Mouse (Mus musculus) MEL (cell line): ENCODE results near the gene Gata3. TPM values are rescaled to one million over a fixed set of nuclear protein-coding genes. Genes with fewer than 3 reads are reported as not detected.

Source experiments
- DNase-seq: peaks from one replicate; pipeline ENCODE4 v3.0.0; 2011; ENCODE audit warnings: low read depth, low spot score
- H3K27ac ChIP-seq: 2 replicates; pipeline ENCODE4 v1.5.1; 2012; ENCODE audit warnings: low read depth, mild to moderate bottlenecking, control low read depth, low read length, moderate library complexity; ENCODE audit not compliant: control insufficient read depth
- H3K27me3 ChIP-seq, 2 experiments: fragments of 150-350 bp in 1 of 2; sonication (generic) in 1 of 2; 2 replicates each; pipeline ENCODE4 v1.6.1; 2012; ENCODE audit warnings: low read length in 2 of 2, mild to moderate bottlenecking in 2 of 2, improper control_type of control experiment in 1 of 2, moderate library complexity in 1 of 2; ENCODE audit not compliant: insufficient read depth in 2 of 2, control insufficient read depth in 1 of 2
- H3K36me3 ChIP-seq, 2 experiments: 2 replicates each; pipeline ENCODE4 v1.6.1; 2012 to 2014; ENCODE audit warnings: low read length in 2 of 2, improper control_type of control experiment in 1 of 2, inconsistent platforms in 1 of 2, mild to moderate bottlenecking in 1 of 2; ENCODE audit not compliant: insufficient read depth in 2 of 2, control insufficient read depth in 1 of 2
- H3K4me1 ChIP-seq, 2 experiments: fragments of 150-350 bp in 1 of 2; sonication (generic) in 1 of 2; 2 replicates each; pipeline ENCODE4 v1.6.1; 2012; ENCODE audit warnings: low read length in 2 of 2, improper control_type of control experiment in 1 of 2, mild to moderate bottlenecking in 1 of 2; ENCODE audit not compliant: insufficient read depth in 2 of 2, control insufficient read depth in 1 of 2
- H3K4me3 ChIP-seq, 2 experiments: fragments of 150-350 bp in 1 of 2; sonication (generic) in 1 of 2; 2 replicates each; pipeline ENCODE4 v1.5.1; 2012; ENCODE audit warnings: low read depth in 2 of 2, low read length in 2 of 2, mild to moderate bottlenecking in 2 of 2, moderate library complexity in 2 of 2, control low read depth in 1 of 2, improper control_type of control experiment in 1 of 2; ENCODE audit not compliant: control insufficient read depth in 1 of 2, insufficient read depth in 1 of 2
- H3K79me2 ChIP-seq: 2 replicates; pipeline ENCODE4 v1.6.1; 2012; ENCODE audit warnings: mild to moderate bottlenecking, low read length, moderate library complexity; ENCODE audit not compliant: control insufficient read depth, poor library complexity, insufficient read depth
- H3K9ac ChIP-seq: 2 replicates; pipeline ENCODE4 v1.6.1; 2012; ENCODE audit warnings: low read depth, mild to moderate bottlenecking, control low read depth, low read length, moderate library complexity; ENCODE audit not compliant: control insufficient read depth, poor library complexity, severe bottlenecking
- H3K9me3 ChIP-seq: fragments of 150-350 bp; sonication (generic); replicated peaks from 2 replicates; pipeline ENCODE4 v1.6.1; 2012; ENCODE audit warnings: mild to moderate bottlenecking, low read length, improper control_type of control experiment, moderate library complexity; ENCODE audit not compliant: insufficient read depth
- BHLHE40 ChIP-seq: IDR thresholded peaks from 2 replicates; pipeline ENCODE4 v1.6.1; 2012; ENCODE audit warnings: low read depth, mild to moderate bottlenecking, inconsistent platforms, low read length, improper control_type of control experiment, borderline replicate concordance
- E2F4 ChIP-seq: IDR thresholded peaks from 2 replicates; pipeline ENCODE4 v1.6.1; 2011; ENCODE audit warnings: low read depth, low read length, improper control_type of control experiment, borderline replicate concordance
- EP300 ChIP-seq, 2 experiments: IDR thresholded peaks; 2 replicates each; pipeline ENCODE4 v1.6.1; 2011; ENCODE audit warnings: improper control_type of control experiment in 2 of 2, low read length in 2 of 2, low read depth in 1 of 2, mild to moderate bottlenecking in 1 of 2
- ETS1 ChIP-seq: IDR thresholded peaks from 2 replicates; pipeline ENCODE4 v1.6.1; 2012; ENCODE audit warnings: low read depth, mild to moderate bottlenecking, inconsistent platforms, low read length, improper control_type of control experiment, moderate library complexity
- GATA1 ChIP-seq: IDR thresholded peaks from 2 replicates; pipeline ENCODE4 v1.6.1; 2011; ENCODE audit warnings: low read depth, low read length, improper control_type of control experiment
- KAT2A ChIP-seq: conservative IDR thresholded peaks from 2 replicates; pipeline ENCODE4 v1.6.1; 2012; ENCODE audit warnings: low read depth, low read length, improper control_type of control experiment, inconsistent platforms
- MAFK ChIP-seq: IDR thresholded peaks from 2 replicates; pipeline ENCODE4 v1.6.1; 2011; ENCODE audit warnings: low read depth, mild to moderate bottlenecking, low read length, improper control_type of control experiment, borderline replicate concordance
- MAX ChIP-seq: IDR thresholded peaks from 2 replicates; pipeline ENCODE4 v1.6.1; 2011; ENCODE audit warnings: low read length, improper control_type of control experiment
- MEF2A ChIP-seq: IDR thresholded peaks from 2 replicates; pipeline ENCODE4 v1.6.1; 2014; ENCODE audit warnings: low read depth, mild to moderate bottlenecking, inconsistent platforms, low read length, improper control_type of control experiment; ENCODE audit not compliant: poor library complexity, insufficient replicate concordance, severe bottlenecking; ENCODE audit errors: extremely low read depth
- MYC ChIP-seq: IDR thresholded peaks from 2 replicates; pipeline ENCODE4 v1.6.1; 2011; ENCODE audit warnings: low read depth, mild to moderate bottlenecking, low read length, improper control_type of control experiment, moderate library complexity
- NELFE ChIP-seq: IDR thresholded peaks from 2 replicates; pipeline ENCODE4 v1.6.1; 2011; ENCODE audit warnings: low read depth, low read length, improper control_type of control experiment
- NRF1 ChIP-seq: IDR thresholded peaks from 2 replicates; pipeline ENCODE4 v1.6.1; 2014; ENCODE audit warnings: low read depth, mild to moderate bottlenecking, inconsistent platforms, low read length, improper control_type of control experiment, moderate library complexity; ENCODE audit not compliant: poor library complexity, insufficient read depth, severe bottlenecking
- POLR2A ChIP-seq, 2 experiments: IDR thresholded peaks; 2 replicates each; pipeline ENCODE4 v1.6.1; 2011 to 2012; ENCODE audit warnings: low read length in 2 of 2, mild to moderate bottlenecking in 2 of 2, control low read depth in 1 of 2, improper control_type of control experiment in 1 of 2, low read depth in 1 of 2, moderate library complexity in 1 of 2; ENCODE audit not compliant: control insufficient read depth in 1 of 2, insufficient read depth in 1 of 2, poor library complexity in 1 of 2
- POLR2AphosphoS5 ChIP-seq: IDR thresholded peaks from 2 replicates; pipeline ENCODE4 v1.6.1; 2012; ENCODE audit warnings: low read depth, borderline replicate concordance, mild to moderate bottlenecking, inconsistent platforms, low read length, moderate library complexity, mixed read lengths
- RAD21 ChIP-seq: IDR thresholded peaks from 2 replicates; pipeline ENCODE4 v1.6.1; 2011; ENCODE audit warnings: mild to moderate bottlenecking, low read depth, low read length, improper control_type of control experiment
- RCOR1 ChIP-seq: IDR thresholded peaks from 2 replicates; pipeline ENCODE4 v1.6.1; 2012; ENCODE audit warnings: low read depth, mild to moderate bottlenecking, inconsistent platforms, low read length, improper control_type of control experiment
- SIN3A ChIP-seq: IDR thresholded peaks from 2 replicates; pipeline ENCODE4 v1.6.1; 2012; ENCODE audit warnings: low read length, improper control_type of control experiment, inconsistent platforms
- TAL1 ChIP-seq: IDR thresholded peaks from 2 replicates; pipeline ENCODE4 v1.6.1; 2012; ENCODE audit warnings: mild to moderate bottlenecking, inconsistent platforms, low read length, moderate library complexity, mixed read lengths
- TBP ChIP-seq: IDR thresholded peaks from 2 replicates; pipeline ENCODE4 v1.8.0; 2011; ENCODE audit warnings: low read depth, low read length, improper control_type of control experiment
- USF1 ChIP-seq: IDR thresholded peaks from 2 replicates; pipeline ENCODE4 v1.6.1; 2014; ENCODE audit warnings: low read depth, mild to moderate bottlenecking, inconsistent platforms, low read length, improper control_type of control experiment, moderate library complexity
- USF2 ChIP-seq, 2 experiments: IDR thresholded peaks; 2 replicates each; pipeline ENCODE4 v1.6.1; 2011 to 2012; ENCODE audit warnings: improper control_type of control experiment in 2 of 2, low read length in 2 of 2, borderline replicate concordance in 1 of 2, inconsistent platforms in 1 of 2, low read depth in 1 of 2, mild to moderate bottlenecking in 1 of 2; ENCODE audit not compliant: insufficient read depth in 1 of 2
- ZC3H11A ChIP-seq: IDR thresholded peaks from 2 replicates; pipeline ENCODE4 v1.6.1; 2012; ENCODE audit warnings: low read depth, mild to moderate bottlenecking, inconsistent platforms, low read length, improper control_type of control experiment
- ZKSCAN1 ChIP-seq: IDR thresholded peaks from 2 replicates; pipeline ENCODE4 v1.6.1; 2012; ENCODE audit warnings: low read depth, mild to moderate bottlenecking, inconsistent platforms, low read length, improper control_type of control experiment, moderate library complexity
- ZMIZ1 ChIP-seq: IDR thresholded peaks from 2 replicates; pipeline ENCODE4 v1.6.1; 2012; ENCODE audit warnings: low read depth, mild to moderate bottlenecking, inconsistent platforms, low read length, improper control_type of control experiment, moderate library complexity
- ZNF384 ChIP-seq: IDR thresholded peaks from 2 replicates; pipeline ENCODE4 v1.6.1; 2012; ENCODE audit warnings: low read depth, mild to moderate bottlenecking, inconsistent platforms, low read length, improper control_type of control experiment
- polyA plus RNA-seq, 2 experiments: library from polyadenylated mRNA; stranded (reverse) in 1 of 2; unstranded in 1 of 2; fragments of >175 nt in 1 of 2; fragments of >200 nt in 1 of 2; gene quantifications; 2 replicates each; pipeline versions ENCODE4 v1.2.1 to v1.2.4; 2012; ENCODE audit warnings: low replicate concordance in 2 of 2, low read depth in 1 of 2; ENCODE audit not compliant: insufficient read length in 2 of 2, insufficient read depth in 1 of 2, missing spikeins in 1 of 2
- total RNA-seq: library from RNA; depleted of rRNA; stranded (reverse); fragments of 300-350 nt; gene quantifications from 2 replicates; pipeline ENCODE4 v1.2.3, GENCODE M21; 2012

The Gata3 gene
- total and polyA plus RNA-seq, 3 experiments: 0.12 to 2.0 TPM; not detected in 1

- no peak for TF ChIP-seq MEF2A
- peak; percentile 97 for TF ChIP-seq MAX
- no peak for TF ChIP-seq POLR2AphosphoS5
- TF ChIP-seq NRF1: no peak
- peak; percentile 20 for TF ChIP-seq RAD21
- TF ChIP-seq ETS1: no peak
- TF ChIP-seq USF2 (IDR thresholded peaks at IDR 0.05; ENCODE audit: borderline replicate concordance in 1 of 2, insufficient read depth in 1 of 2, low read depth in 1 of 2, low read length in 2 of 2): peak in 1 of 2 experiments; percentile 86; a peak in 3 of 4 replicates
- TF ChIP-seq MYC: peak; percentile 67
- no peak for TF ChIP-seq E2F4
- TF ChIP-seq NELFE: peak; percentile 83; the same call in 1 of the 2 replicates
- no peak for TF ChIP-seq GATA1
- peak; percentile 78; the same call in 1 of the 2 replicates for TF ChIP-seq BHLHE40
- TF ChIP-seq TAL1: no peak
- TF ChIP-seq POLR2A (IDR thresholded peaks at IDR 0.05; ENCODE audit: control insufficient read depth in 1 of 2, insufficient read depth in 1 of 2, low read depth in 1 of 2, low read length in 2 of 2, poor library complexity in 1 of 2): peak; percentile 35 to 89; a peak in 2 of 4 replicates
- TF ChIP-seq SIN3A: peak; percentile 70; the same call in 1 of the 2 replicates
- TF ChIP-seq TBP: no peak; the same call in none of the 2 replicates
- peak; percentile 98 for TF ChIP-seq USF1
Measured at GRCm38 (mm10) chr2:9888913-9889650, 752 bp downstream of the Gata3 start, which contains the start of gene 9230102O04Rik (continued).

GRCm38 (mm10) chr2:9887636-9888035 lies 2.2 kb downstream of the Gata3 start:
- no peaks in the 10 kb centered on the region for H3K79me2 ChIP-seq
- DNase-seq: no peak
- H3K9ac ChIP-seq: no peak overlapping the region
- H3K27me3 ChIP-seq: no peaks in the 10 kb centered on the region
- peaks cover 2 to 3% of the 10 kb centered on the region in 2 experiments; a peak in 2 of 4 replicates for H3K4me1 ChIP-seq
- H3K36me3 ChIP-seq: peaks cover 0 to under 1% of the 10 kb centered on the region in 2 experiments; a peak in 1 of 4 replicates
- H3K27ac ChIP-seq: no peak overlapping the region
- TF ChIP-seq ZMIZ1 (no peak), ZC3H11A (no peak), ZNF384 (no peak), KAT2A (no peak), EP300 (IDR thresholded peaks at IDR 0.05; ENCODE audit: low read depth in 1 of 2, low read length in 2 of 2) (no peak), POLR2A (IDR thresholded peaks at IDR 0.05; ENCODE audit: control insufficient read depth in 1 of 2, insufficient read depth in 1 of 2, low read depth in 1 of 2, low read length in 2 of 2, poor library complexity in 1 of 2) (no peak), ZKSCAN1 (no peak), USF2 (IDR thresholded peaks at IDR 0.05; ENCODE audit: borderline replicate concordance in 1 of 2, insufficient read depth in 1 of 2, low read depth in 1 of 2, low read length in 2 of 2) (no peak), RCOR1 (no peak), MAFK (no peak)
- H3K9me3 ChIP-seq: no peaks in the 10 kb centered on the region
- no peak overlapping the region for H3K4me3 ChIP-seq
